Mouse (Mus musculus) mesoderm, embryonic 11.5 days (tissue): ENCODE data around the gene Ccdc171.
"Not testable (repeated sequence)": the region's sequence is repeated elsewhere in the genome, so short reads cannot be mapped to it uniquely, and the experiment has no call there.

Experiments used
- DNase-seq: peaks from one replicate; pipeline ENCODE4 v3.0.0-alpha.2; 2012; ENCODE audit warnings: low read depth, low spot score

Gene Ccdc171

DNA sequence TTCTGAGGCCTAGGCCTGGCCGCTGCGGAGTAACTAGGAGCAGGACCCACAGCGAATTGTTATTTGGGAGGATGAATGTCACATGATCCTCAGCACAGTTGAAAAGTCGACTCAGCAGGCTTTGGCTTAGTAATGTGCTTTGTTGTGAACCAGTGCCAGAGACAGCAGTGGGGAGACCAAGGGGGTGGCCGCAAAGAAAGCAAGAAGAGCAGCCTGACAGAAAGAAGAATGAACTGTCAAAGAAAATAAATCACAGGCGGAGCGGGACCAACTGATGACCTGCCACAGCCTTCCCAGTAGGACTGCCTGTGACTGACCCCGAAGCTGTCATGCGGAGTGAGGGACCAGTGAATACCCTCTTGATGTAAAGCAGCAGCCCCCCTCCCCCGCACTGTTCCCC lies 131.2 kb downstream of the Ccdc171 start:
- peak; percentile 73 for DNase-seq

DNA sequence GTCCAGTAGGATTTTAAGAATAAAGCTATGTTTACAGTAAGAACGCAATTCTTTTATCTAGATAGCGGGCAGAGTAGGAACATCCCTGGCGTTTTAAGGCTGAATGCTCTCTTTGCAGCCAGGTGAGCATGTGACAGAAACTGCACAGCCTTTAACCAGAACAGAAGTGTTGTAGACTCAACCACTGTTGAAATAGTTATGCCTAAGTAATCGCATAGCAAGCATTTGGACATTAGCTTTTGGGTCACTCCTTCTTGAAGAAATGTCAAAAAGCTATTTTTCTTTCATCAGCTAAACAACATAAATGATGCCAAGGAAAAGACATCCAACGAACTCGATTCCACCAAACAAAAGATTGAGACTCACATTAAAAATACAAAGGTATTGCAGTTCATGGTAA lies 131.7 kb downstream of the Ccdc171 start:
- DNase-seq: no peak

DNA sequence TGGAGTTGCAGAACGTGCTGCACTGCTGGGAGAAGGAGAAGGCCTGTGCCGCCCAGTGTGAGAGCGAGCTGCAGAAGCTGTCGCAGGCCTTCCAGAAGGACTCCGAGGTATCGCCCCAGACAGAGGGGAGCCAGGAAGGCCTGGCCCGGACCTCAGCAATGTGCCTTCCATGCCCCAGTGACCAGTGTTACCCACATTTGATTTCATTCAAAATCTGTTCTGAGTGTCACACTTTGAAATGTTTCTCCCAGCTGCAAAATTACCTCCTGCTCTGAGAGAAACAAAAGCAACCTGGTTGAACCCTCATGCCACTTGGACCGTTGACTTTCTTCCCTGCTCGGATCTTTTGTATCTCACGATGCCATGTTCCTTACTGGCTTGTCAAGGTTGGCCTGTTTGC lies 133.1 kb downstream of the Ccdc171 start:
- DNase-seq: no peak

GRCm38 (mm10) chr4:83659411-83659810 lies 134.1 kb downstream of the Ccdc171 start:
- no peak for DNase-seq

- DNase-seq: no peak
These were observed 136.3 kb downstream of the Ccdc171 start for GRCm38 (mm10) chr4:83661519-83662271.

DNA sequence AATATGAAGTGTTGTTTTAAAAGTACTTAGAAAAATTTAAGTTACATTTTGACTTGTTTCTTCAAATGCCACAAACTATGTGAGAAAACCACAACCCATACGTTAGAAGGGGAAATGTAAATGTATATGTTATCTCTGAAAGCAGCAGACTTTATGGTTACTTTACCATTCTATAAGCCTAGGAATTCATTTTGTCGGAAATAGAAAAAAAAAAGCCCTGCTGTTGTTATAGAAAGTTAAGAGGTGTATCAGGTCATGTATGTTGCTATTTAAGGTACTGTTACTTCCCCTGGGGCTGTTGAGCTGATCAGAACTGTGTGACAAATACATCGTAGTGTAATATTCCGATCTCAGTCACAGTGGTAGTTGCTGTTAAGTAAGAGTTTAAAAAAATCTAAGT lies 137.0 kb downstream of the Ccdc171 start:
- DNase-seq: no peak

GRCm38 (mm10) chr4:83669552-83669951 lies 144.2 kb downstream of the Ccdc171 start:
- no peak for DNase-seq

GRCm38 (mm10) chr4:83675308-83675707 lies 150.0 kb downstream of the Ccdc171 start:
- DNase-seq: not testable (repeated sequence)

GRCm38 (mm10) chr4:83676444-83676843 lies 151.1 kb downstream of the Ccdc171 start:
- no peak for DNase-seq

GRCm38 (mm10) chr4:83681081-83681480 lies 155.7 kb downstream of the Ccdc171 start:
- no peak for DNase-seq

GRCm38 (mm10) chr4:83682866-83683265 lies 157.5 kb downstream of the Ccdc171 start:
- no peak for DNase-seq

DNA sequence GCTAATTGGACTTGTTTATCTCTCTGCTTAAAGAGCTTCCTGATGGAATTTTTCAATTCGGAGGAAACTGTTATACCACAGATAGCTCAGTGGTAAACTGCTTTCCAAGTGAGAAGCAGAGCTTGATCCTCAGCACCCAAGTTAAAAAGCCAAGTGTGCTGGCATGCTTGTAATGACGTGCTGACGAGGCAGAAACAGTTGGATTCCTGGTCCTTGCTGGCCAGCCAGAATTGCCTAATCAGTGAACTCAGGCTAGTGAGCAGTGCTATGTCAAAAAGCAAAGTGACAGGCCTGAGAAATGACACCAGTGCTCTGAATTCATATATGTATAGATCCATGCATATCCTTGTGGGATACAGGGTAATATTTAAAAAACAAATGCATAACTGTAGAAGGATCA lies 174.8 kb downstream of the Ccdc171 start:
- no peak for DNase-seq

DNA sequence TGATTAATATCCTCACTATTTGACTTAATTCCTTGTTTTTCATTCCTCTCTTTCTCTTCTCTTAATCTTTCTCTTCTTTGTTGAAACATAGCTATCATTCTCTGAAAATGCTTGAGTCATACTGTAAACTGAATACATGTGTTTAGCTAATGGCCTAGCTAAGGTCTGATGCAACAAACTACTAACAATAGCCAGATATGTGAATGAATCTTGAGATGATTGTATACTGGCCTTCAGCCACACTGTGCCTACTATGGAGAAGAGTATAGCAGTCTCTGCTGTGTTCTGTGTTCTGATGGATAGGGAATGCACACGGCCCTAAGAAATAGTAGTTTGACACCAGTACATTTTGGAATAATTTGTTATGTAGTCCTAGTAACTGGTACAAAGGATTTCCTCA lies 191.7 kb downstream of the Ccdc171 start:
- no peak for DNase-seq

- no peak for DNase-seq
These were observed 194.5 kb downstream of the Ccdc171 start for GRCm38 (mm10) chr4:83719816-83720215.

DNA sequence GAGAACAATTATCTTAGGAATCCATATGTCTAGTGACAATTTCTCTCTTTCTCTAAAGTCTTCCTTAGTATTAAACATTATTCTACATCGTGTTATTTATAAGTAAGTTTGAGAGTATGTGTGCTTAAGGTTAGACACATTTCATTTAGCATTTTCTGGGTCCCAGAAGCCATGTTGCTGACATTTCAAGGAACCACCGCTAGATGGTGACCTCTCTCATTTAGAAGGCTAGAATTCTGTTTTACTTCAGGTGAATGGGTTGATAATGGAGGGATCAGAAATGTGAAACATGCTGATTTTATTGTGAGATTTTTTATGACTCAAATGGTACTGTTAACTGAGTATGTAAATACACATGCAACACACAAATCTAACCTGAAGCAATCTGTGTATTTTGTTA lies 199.8 kb downstream of the Ccdc171 start:
- peak; percentile 25 for DNase-seq

DNA sequence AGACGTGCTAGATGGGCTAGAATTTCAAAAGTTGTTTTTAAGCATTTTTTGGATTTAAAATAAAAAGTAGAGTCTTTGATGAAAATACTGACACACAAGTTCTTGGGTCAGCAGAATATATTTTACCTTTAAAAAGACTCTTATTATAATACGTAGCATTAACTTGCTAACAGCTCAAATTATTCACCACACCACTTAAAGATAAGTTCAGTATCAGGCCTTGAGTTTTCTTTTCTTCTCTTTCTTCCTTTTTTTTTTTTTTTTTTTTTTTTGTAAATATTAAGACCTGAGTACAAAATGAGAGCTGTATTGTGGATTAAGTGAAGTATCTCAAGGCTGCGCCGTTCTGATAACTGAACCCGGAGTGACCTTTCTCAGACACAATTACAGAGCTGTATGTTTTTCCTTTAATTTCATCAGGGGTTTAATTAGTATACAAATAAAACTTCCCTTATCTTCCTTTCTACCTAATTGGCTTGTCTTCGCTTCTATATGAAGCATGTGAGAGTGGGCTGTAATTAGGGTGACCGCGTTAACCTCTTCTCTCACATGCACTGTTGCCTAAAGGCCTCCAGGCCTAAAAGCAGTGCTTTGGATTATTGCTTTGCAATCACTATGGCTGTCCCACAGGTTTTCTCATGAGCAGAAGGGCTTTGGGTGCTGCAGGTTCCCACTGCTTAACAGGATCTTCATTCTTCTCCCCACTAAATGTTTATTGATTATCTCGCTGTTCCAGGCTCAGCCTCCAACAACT lies 214.0 kb downstream of the Ccdc171 start:
- DNase-seq: no peak

- no peak for DNase-seq
These were observed 214.5 kb downstream of the Ccdc171 start for GRCm38 (mm10) chr4:83739891-83740277.

- DNase-seq: peak; percentile 11
These were observed 217.6 kb downstream of the Ccdc171 start for GRCm38 (mm10) chr4:83742806-83743460.

DNA sequence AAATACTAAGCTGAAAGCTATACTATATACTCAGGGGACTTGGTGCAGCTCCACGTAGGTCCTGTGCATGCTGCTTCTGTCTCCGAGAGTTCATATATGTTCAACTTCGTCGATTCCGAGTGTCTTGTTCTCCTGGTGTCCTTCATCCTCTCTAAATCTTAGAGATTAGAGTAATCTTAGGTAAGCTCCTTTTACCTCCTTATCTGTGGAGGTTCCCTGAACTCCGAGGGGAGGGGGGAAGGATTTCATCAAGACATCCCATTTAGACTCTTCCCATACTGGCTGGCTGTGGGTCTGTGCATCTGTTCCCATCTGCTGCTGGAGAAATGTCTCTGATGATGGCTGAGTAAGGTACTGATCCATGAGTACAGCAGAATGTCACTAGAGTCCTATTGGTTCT lies 249.8 kb downstream of the Ccdc171 start:
- DNase-seq: no peak

GRCm38 (mm10) chr4:83780044-83780443 lies 254.7 kb downstream of the Ccdc171 start:
- no peak for DNase-seq

DNA sequence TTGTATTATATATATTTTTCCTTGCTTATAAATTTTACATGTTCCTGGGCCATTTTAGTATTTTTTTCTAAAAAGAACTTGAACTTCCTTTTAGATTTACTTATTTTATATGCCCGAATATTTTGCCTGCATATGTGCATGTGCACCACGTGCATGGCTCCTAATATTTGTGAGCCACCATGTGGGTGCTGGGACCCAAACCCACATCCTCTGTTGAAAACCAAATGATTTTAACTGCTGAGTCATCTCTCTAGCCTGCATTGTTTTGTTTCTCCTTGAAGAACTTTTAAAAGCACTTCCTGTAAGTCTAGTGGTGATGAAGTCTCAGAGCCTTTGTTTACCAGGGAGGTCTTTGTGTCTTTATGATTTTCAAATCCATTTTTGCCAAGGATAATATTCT lies 259.8 kb downstream of the Ccdc171 start:
- DNase-seq: no peak

DNA sequence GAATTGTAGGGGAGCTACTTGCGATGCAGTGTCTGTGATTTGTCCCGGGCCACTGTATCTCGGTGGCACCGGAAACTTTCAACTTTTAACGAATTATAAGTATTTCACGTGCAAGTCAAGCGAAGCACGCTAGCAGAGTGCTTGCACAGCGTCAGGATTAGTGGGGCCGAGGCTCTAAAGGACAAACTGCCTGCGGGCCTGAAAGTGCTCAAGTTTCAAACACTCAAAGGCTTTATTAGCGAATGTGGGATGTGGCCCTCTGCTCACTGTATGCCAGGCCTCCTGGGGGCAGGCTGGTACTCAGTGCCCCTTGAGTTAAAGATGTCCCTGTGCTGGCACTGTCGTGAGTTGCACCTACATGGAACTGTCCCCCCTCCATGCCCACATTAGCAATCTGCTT lies 266.5 kb downstream of the Ccdc171 start:
- peak; percentile 29 for DNase-seq
